Mouse (Mus musculus) forebrain, postnatal 0 days (tissue): ENCODE data around the gene Snx1. TPM values are rescaled to one million over a fixed set of nuclear protein-coding genes. Genes with fewer than 3 reads are reported as not detected.

Experiments
- ATAC-seq: fragments of 200-750 bp; cut with Nextera tagmentation; 2 replicates; pipeline ENCODE4 v1.8.0; 2017; ENCODE audit warnings: mild to moderate bottlenecking, moderate library complexity
- DNase-seq: peaks from one replicate; pipeline ENCODE4 v3.0.0-alpha.2; 2015
- H3K27ac ChIP-seq: fragments of 300-500 bp; sonication (generic); 2 replicates; pipeline ENCODE4 v1.5.1; 2014; ENCODE audit warnings: low read depth, mild to moderate bottlenecking, antibody characterized with exemption, low read length, moderate library complexity, mixed read lengths
- H3K27me3 ChIP-seq: fragments of 300-500 bp; sonication (generic); 2 replicates; pipeline ENCODE4 v1.6.1; 2014; ENCODE audit warnings: mild to moderate bottlenecking, low read length, mixed read lengths; ENCODE audit not compliant: insufficient read depth
- H3K36me3 ChIP-seq: fragments of 300-500 bp; sonication (generic); 2 replicates; pipeline ENCODE4 v1.6.1; 2014; ENCODE audit warnings: mild to moderate bottlenecking, moderate library complexity; ENCODE audit not compliant: insufficient read depth
- H3K4me1 ChIP-seq: fragments of 300-500 bp; sonication (generic); 2 replicates; pipeline ENCODE4 v1.6.1; 2014; ENCODE audit warnings: antibody characterized with exemption; ENCODE audit not compliant: insufficient read depth
- H3K4me2 ChIP-seq: fragments of 300-500 bp; sonication (generic); 2 replicates; pipeline ENCODE4 v1.6.1; 2014; ENCODE audit warnings: low read depth, mild to moderate bottlenecking, moderate library complexity
- H3K4me3 ChIP-seq: fragments of 300-500 bp; sonication (generic); 2 replicates; pipeline ENCODE4 v1.5.1; 2014; ENCODE audit warnings: low read depth, low read length, mixed read lengths
- H3K9ac ChIP-seq: fragments of 300-500 bp; sonication (generic); 2 replicates; pipeline ENCODE4 v1.6.1; 2014; ENCODE audit warnings: mild to moderate bottlenecking
- H3K9me3 ChIP-seq: fragments of 300-500 bp; sonication (generic); 2 replicates; pipeline ENCODE4 v1.6.1; 2016; ENCODE audit warnings: low read length
- CTCF ChIP-seq: sonication (generic); IDR thresholded peaks from 2 replicates; pipeline ENCODE4 v1.5.1; 2016; ENCODE audit warnings: antibody characterized with exemption, control low read depth, low read depth
- WGBS: fragments of 180-500 bp; shearing (Covaris S2); extraction: QIAGEN DNeasy Blood & Tissue Kit; methylation state at CpG from one replicate; pipeline ENCODE4 v1.1.7; 2014; 5-methylcytosine and 5-hydroxymethylcytosine counted together
- polyA plus RNA-seq: library from polyadenylated mRNA; unstranded; fragments of >200 nt; fragmentation: Nextera tagmentation; extraction: Ambion mirVana; gene quantifications from 2 replicates; pipeline ENCODE4 v1.2.1, GENCODE M21; 2015
- total RNA-seq: library from RNA; depleted of rRNA; stranded (reverse); fragments of >200 nt; gene quantifications from 2 replicates; pipeline ENCODE4 v1.2.3, GENCODE M21; 2014

Snx1 gene
- total and polyA plus RNA-seq, 2 experiments from 2014 or later = 51.5 to 59.8 TPM

DNA sequence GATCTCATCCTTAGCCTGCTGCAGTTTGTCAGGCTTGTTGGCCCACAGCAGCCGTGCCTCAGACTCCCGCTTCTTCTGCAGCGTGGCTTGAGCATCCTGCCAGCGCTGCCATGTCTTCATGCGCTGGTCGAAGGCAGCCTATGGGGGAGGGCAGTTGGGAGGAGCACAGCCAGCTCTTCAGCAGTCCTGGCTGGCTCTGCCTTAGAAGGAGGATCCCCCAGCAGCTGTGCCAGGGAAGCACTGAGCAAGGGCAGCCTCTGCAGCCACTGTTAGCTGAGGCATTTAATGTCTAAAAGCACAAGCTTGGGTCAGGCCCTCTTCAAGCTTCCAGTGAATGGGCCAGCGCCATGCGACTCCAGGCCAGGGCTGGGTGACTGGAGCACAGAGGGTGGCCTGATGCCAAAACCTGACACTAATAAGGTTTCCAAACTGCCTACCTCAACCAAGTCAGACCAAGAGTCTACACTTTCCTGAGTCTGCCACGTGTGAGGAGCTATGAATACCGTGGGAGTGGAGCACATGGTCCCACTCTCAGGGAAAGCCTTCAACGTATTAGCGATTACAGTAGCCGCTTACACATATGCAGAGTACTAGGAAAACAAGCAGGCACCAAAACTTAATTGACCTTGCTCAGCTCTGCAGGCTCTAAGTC is 35.7 kb downstream of the Snx1 start:
- H3K36me3 ChIP-seq = peaks cover 80% of the 10 kb centered on the region

DNA sequence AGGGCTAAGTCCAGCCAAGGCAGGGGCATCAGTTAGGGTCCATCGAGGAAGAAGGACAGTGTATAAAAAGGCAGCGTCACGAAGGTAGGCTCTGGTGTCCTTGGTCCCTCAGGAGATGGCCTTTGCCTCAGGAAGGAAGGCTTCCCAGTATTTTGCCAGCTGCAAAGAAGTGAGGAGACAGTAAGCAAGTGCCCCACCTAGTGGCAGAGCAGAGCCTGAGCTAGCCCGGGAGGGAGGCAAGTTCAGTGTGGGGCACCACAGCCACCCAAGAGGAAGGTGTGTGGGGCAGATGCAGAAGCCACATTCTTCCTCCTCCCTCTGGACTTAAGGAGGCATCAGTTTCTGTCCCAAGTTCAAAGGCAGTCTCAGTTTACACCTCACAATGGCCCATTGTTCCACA is 38.0 kb downstream of the Snx1 start:
- 55% methylated on average over 4 of the region's 4 CpGs for WGBS
- H3K4me1 ChIP-seq = no peaks in the 10 kb centered on the region
- DNase-seq (no peak), ATAC-seq (no peak)
- no peak overlapping the region for H3K4me3 ChIP-seq
- no peak overlapping the region for H3K9ac ChIP-seq
- no peak overlapping the region for H3K27ac ChIP-seq
- H3K27me3 ChIP-seq = no peaks in the 10 kb centered on the region
- no peaks in the 10 kb centered on the region for H3K9me3 ChIP-seq
- peaks cover 62% of the 10 kb centered on the region for H3K36me3 ChIP-seq
- H3K4me2 ChIP-seq = no peak overlapping the region
- TF ChIP-seq CTCF = peak; percentile 74

More for the DNA sequence above, 35.7 kb downstream of the Snx1 start:
- 82% methylated on average over 13 of the region's 13 CpGs for WGBS
- no peaks in the 10 kb centered on the region for H3K27me3 ChIP-seq
- H3K4me1 ChIP-seq = no peaks in the 10 kb centered on the region
- no peak for TF ChIP-seq CTCF
- H3K9me3 ChIP-seq = no peaks in the 10 kb centered on the region
- H3K4me2 ChIP-seq = no peak overlapping the region
- no peak overlapping the region for H3K9ac ChIP-seq
- ATAC-seq = no peak
- no peak for DNase-seq
- H3K27ac ChIP-seq = no peak overlapping the region
- no peak overlapping the region for H3K4me3 ChIP-seq

DNA sequence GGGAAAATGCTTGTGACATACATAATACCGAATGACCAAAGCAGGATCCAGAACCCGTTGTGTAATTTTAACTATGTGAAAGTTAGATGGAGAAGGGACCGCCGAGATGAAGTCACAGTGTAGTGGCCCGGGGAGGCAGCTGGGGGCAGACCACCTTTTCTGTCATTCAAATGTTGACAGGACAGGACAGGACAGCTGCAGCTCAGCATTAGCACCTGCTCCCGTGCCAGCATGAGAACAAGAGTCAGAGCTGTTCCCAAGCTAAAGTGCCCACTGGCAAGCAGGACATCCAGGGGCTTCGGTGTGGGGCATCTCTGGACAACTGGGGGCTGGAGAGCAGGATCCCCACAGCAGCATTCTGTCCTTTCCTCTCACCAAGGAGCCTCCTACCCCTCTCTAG is 39.3 kb downstream of the Snx1 start:
- H3K27ac ChIP-seq = no peak overlapping the region
- ATAC-seq = no peak

DNA sequence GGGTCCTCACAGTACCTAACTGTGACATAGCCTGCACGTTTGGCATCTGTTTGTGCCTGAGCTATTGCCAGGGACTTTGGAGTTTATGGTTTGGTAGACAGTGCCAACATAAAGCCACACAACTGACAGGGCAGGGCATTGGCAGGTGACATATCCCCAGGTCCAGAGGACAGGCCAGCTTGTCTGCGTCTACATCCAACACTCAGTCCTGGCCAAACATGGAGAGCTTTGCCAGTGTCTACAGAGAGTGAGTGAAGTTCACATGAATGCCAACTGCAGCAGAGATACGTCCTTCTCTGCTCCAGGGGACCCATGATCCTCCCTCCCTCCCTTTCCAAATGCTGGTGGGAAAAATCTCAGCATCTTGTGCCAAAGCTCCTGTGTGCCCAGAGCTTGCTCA is 42.2 kb downstream of the Snx1 start:
- no peaks in the 10 kb centered on the region for H3K27me3 ChIP-seq
- H3K36me3 ChIP-seq = peaks cover 23% of the 10 kb centered on the region
- no peaks in the 10 kb centered on the region for H3K4me1 ChIP-seq
- ATAC-seq (no peak), DNase-seq (no peak)
- H3K9ac ChIP-seq = no peak overlapping the region
- H3K4me2 ChIP-seq = no peak overlapping the region
- no peak for TF ChIP-seq CTCF
- no peaks in the 10 kb centered on the region for H3K9me3 ChIP-seq
- no peak overlapping the region for H3K27ac ChIP-seq
- WGBS = 74% methylated on average over 3 of the region's 3 CpGs
- H3K4me3 ChIP-seq = no peak overlapping the region

More for the DNA sequence above, 39.3 kb downstream of the Snx1 start:
- H3K4me3 ChIP-seq = no peak overlapping the region
- no peak for DNase-seq
- peaks cover 49% of the 10 kb centered on the region for H3K36me3 ChIP-seq
- H3K4me2 ChIP-seq = no peak overlapping the region
- H3K9ac ChIP-seq = no peak overlapping the region
- no peaks in the 10 kb centered on the region for H3K27me3 ChIP-seq
- WGBS = 95% methylated on average over 7 of the region's 7 CpGs
- H3K4me1 ChIP-seq = no peaks in the 10 kb centered on the region
- H3K9me3 ChIP-seq = no peaks in the 10 kb centered on the region
- no peak for TF ChIP-seq CTCF

DNA sequence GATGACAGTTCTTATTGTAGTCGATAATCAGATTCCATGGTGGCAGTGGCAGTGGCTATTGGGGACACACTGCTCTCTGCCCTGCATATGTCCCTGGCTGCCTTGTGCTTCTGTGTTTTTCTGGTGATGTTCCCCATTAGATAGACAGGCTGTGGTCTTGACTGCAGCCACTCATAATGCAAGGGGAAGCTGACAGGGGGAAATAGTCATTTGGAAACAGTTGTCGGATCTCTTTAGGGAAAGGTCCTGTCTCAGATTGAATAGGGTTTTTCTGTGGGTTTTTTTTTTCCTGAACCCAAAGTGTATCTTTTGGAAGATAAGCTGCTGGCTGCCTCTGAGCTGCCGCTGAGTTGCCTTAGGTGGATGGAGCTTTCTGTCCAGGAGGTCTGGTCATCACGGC is 44.4 kb downstream of the Snx1 start:
- ATAC-seq (no peak), DNase-seq (no peak)
- Histone ChIP-seq H3K9me3 (no peaks in the 10 kb centered on the region), H3K36me3 (0 out of 2 replicates have a peak, but pooled peaks cover 3% of the 10 kb centered on the region), H3K9ac (no peak overlapping the region), H3K4me2 (no peak overlapping the region), H3K27me3 (no peaks in the 10 kb centered on the region), H3K4me1 (no peaks in the 10 kb centered on the region), H3K4me3 (no peak overlapping the region), H3K27ac (no peak overlapping the region)
- TF ChIP-seq CTCF = no peak
- WGBS = 87% methylated on average over 4 of the region's 4 CpGs

DNA sequence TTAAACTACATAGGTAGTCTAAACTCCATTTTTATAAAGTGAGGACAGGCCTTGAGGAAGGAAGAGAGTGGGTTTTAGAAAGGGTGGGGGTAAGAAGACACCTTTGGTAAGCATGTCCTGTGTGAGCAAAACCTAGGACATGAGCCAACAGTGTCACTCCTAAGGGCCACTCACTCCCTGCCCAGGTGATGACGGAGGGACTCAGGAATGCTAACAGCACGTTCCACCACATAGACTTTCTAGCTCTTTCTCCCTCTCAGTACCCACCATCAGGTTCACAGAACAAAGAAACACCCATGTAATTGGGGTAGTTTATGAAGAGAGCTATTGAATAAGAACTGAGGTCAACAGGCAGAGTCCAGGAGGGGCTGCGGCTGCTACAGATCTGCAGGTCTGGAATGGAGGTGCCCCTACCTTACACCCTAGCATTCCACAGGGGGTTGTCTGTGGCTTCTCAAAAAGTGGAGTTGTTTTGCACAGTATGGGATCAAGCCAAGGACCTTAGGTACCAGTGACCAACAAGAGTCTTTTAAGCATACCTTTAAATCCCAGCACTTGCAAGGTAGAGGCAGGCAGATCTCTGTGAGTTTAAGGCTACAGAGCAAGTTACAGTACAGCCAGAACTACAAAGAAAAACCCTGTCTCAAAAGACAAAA is 45.5 kb downstream of the Snx1 start:
- Histone ChIP-seq H3K4me1 (no peaks in the 10 kb centered on the region), H3K9me3 (no peaks in the 10 kb centered on the region), H3K27ac (no peak overlapping the region), H3K9ac (no peak overlapping the region), H3K36me3 (no peaks in the 10 kb centered on the region), H3K4me3 (no peak overlapping the region), H3K4me2 (no peak overlapping the region), H3K27me3 (no peaks in the 10 kb centered on the region)
- DNase-seq (no peak), ATAC-seq (no peak)
- 77% methylated on average over 3 of the region's 3 CpGs for WGBS
- no peak for TF ChIP-seq CTCF

DNA sequence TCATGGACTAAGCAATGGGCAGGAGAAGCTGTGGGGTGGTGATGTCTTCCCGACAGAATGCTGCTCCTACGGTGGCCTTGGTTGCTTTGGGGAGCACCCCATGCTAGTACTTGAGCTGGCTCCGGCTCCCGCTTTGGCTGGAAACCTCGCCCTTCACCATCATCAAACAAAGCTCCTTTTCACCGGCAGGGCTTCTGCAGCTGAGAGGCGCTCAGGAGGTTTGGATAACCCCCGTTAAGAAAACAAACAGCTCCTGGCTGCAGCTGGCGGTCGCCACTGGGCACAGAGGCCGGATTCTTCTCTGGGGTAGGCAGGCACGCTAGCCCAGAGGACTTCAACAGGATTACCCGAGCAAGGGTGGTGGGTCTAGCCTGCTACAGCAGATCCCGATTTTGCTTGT is 47.9 kb downstream of the Snx1 start:
- 8% methylated on average over 14 of the region's 14 CpGs for WGBS
- H3K27me3 ChIP-seq = no peaks in the 10 kb centered on the region
- H3K4me2 ChIP-seq = peak overlapping the region; percentile 19; the same call in 1 of the 2 replicates
- H3K4me3 ChIP-seq = no peak overlapping the region
- peak; percentile 77 for ATAC-seq
- H3K36me3 ChIP-seq = no peaks in the 10 kb centered on the region
- H3K9ac ChIP-seq = 0 out of 2 replicates have a peak overlapping the region, but pooled peaks have one; percentile 25
- no peaks in the 10 kb centered on the region for H3K4me1 ChIP-seq
- H3K9me3 ChIP-seq = no peaks in the 10 kb centered on the region
- peak; percentile 44 for DNase-seq
- TF ChIP-seq CTCF = no peak
- H3K27ac ChIP-seq = no peak overlapping the region
